Mouse (Mus musculus) brain, embryonic 14.5 days (tissue): ENCODE data around the gene Mylk.

Source experiments
- CTCF ChIP-seq: fragments of 200-500 bp; IDR thresholded peaks from 2 replicates; pipeline ENCODE4 v1.5.1; 2012; ENCODE audit warnings: inconsistent platforms, mild to moderate bottlenecking, moderate library complexity, borderline replicate concordance; ENCODE audit not compliant: insufficient read depth, insufficient read length; ENCODE audit errors: extremely low read depth
- POLR2A ChIP-seq: fragments of 200-500 bp; IDR thresholded peaks from 2 replicates; pipeline ENCODE4 v1.6.1; 2012; ENCODE audit warnings: mild to moderate bottlenecking, inconsistent platforms, borderline replicate concordance; ENCODE audit not compliant: poor library complexity, insufficient read depth, insufficient read length, severe bottlenecking; ENCODE audit errors: extremely low read depth

GRCm38 (mm10) chr16:34940363-34940762 is 195.4 kb downstream of the Mylk start:
- TF ChIP-seq CTCF, result no peak
- no peak for TF ChIP-seq POLR2A
